In genomic region chr7:99590646-99591045, GRCm38 (mm10) we compare ENCODE assay signal across 13 mouse cellular contexts. TPM values are rescaled to one million over a fixed set of nuclear protein-coding genes. Genes with fewer than 3 reads are reported as not detected.
DNase-seq lines count a peak whose midpoint lies in the region; ATAC-seq and TF ChIP-seq lines count a peak whose summit lies in the region.
"Had no signal": no experiment of that assay in that cellular context is flagged by ENCODE, and none has a peak within 500 bp of the region (broad histone marks: within the 10 kb centered on the region; RNA-seq: fewer than 3 reads in every experiment).

No protein-coding gene starts in this region.

- peak; percentile 79 for DNase-seq in liver
- DNase-seq in liver, embryonic 11.5 days (ENCODE audit: low spot score), result no peak
- peak; percentile 59 for DNase-seq in c-Kit-positive CD71-positive TER-119-positive erythroid progenitor cells, embryonic 14.5 days (ENCODE audit: low spot score)
- no peak for DNase-seq in liver, postnatal 0 days
- DNase-seq in lung, postnatal 10 days, result no peak
- no peak for DNase-seq in kidney, adult 9 months

- TF ChIP-seq CTCF in liver, postnatal 0 days (IDR thresholded peaks at IDR 0.05; ENCODE audit: low read depth), result no peak

- no peak overlapping the region; the same call in 1 of the 2 replicates for H3K27ac ChIP-seq in liver, embryonic 11.5 days (ENCODE audit: low read depth, low read length)
- 0 out of 2 replicates have a peak overlapping the region, but pooled peaks have one; percentile 31 for H3K27ac ChIP-seq in liver, postnatal 0 days (ENCODE audit: low read depth)
- H3K27ac ChIP-seq: embryonic facial prominence, embryonic 13.5 days; limb, embryonic 15.5 days; midbrain, embryonic 10.5 days had no signal

- peaks cover 37% of the 10 kb centered on the region for H3K4me1 ChIP-seq in liver, embryonic 11.5 days (replicated peaks; ENCODE audit: control insufficient read depth, insufficient read depth, low read length)
- H3K4me1 ChIP-seq in liver, postnatal 0 days (ENCODE audit: insufficient read depth), result peaks cover 29% of the 10 kb centered on the region
- H3K4me1 ChIP-seq: embryonic facial prominence, embryonic 13.5 days; limb, embryonic 15.5 days had no signal

- H3K4me2 ChIP-seq in liver, embryonic 11.5 days, result no peak overlapping the region
- H3K4me2 ChIP-seq in liver, postnatal 0 days (ENCODE audit: low read depth, low read length), result 0 out of 2 replicates have a peak overlapping the region, but pooled peaks have one; percentile 10
- H3K4me2 ChIP-seq: embryonic facial prominence, embryonic 13.5 days; heart, embryonic 11.5 days; limb, embryonic 15.5 days had no signal

- ATAC-seq in liver, embryonic 11.5 days (replicated peaks; ENCODE audit: low FRiP score), result no peak
- ATAC-seq in erythroid progenitor cell, adult 5-6 weeks (replicated peaks; ENCODE audit: low FRiP score, poor library complexity, severe bottlenecking), result peak; percentile 26
- peak; percentile 7; the same call in 1 of the 2 replicates for ATAC-seq in liver, postnatal 0 days

- no peak overlapping the region for H3K4me3 ChIP-seq in liver, embryonic 11.5 days (ENCODE audit: low read depth, low read length)
- H3K4me3 ChIP-seq in liver, postnatal 0 days (ENCODE audit: low read depth, low read length), result no peak overlapping the region
- H3K4me3 ChIP-seq: embryonic facial prominence, embryonic 13.5 days; limb, embryonic 15.5 days; midbrain, embryonic 10.5 days had no signal

- H3K36me3 ChIP-seq in liver, embryonic 11.5 days (ENCODE audit: control insufficient read depth, insufficient read depth, low read length), result peaks cover 17% of the 10 kb centered on the region
- peaks cover 40% of the 10 kb centered on the region for H3K36me3 ChIP-seq in liver, postnatal 0 days (replicated peaks; ENCODE audit: insufficient read depth, low read length)

- WGBS in liver, embryonic 11.5 days, result 69% methylated on average over 5 of the region's 5 CpGs
- WGBS in liver, postnatal 0 days (ENCODE audit: insufficient replicate concordance), result 69% methylated on average over 5 of the region's 5 CpGs

- no peak overlapping the region for H3K9ac ChIP-seq in liver, embryonic 11.5 days (ENCODE audit: low read depth, low read length)
- no peak overlapping the region for H3K9ac ChIP-seq in liver, postnatal 0 days (replicated peaks)
- H3K9ac ChIP-seq: embryonic facial prominence, embryonic 13.5 days; limb, embryonic 15.5 days had no signal

- no peaks in the 10 kb centered on the region for H3K9me3 ChIP-seq in liver, embryonic 11.5 days (ENCODE audit: control insufficient read depth, low read length)
- H3K9me3 ChIP-seq in liver, postnatal 0 days (ENCODE audit: low read length), result no peaks in the 10 kb centered on the region
- H3K9me3 ChIP-seq: embryonic facial prominence, embryonic 13.5 days; limb, embryonic 15.5 days; midbrain, embryonic 10.5 days had no signal

- no peak for TF ChIP-seq EP300 in liver, postnatal 0 days (IDR thresholded peaks at IDR 0.05; ENCODE audit: low read depth)

- no peaks in the 10 kb centered on the region for H3K27me3 ChIP-seq in liver, embryonic 11.5 days (replicated peaks; ENCODE audit: control insufficient read depth, insufficient read depth, low read length)
- no peaks in the 10 kb centered on the region for H3K27me3 ChIP-seq in liver, postnatal 0 days (ENCODE audit: insufficient read depth, low read length)
- H3K27me3 ChIP-seq: embryonic facial prominence, embryonic 13.5 days; limb, embryonic 15.5 days had no signal

RNA-seq across cellular contexts. Expression of gene Tpbgl, which starts 36.3 kb away (rescaled TPM):
- polyA plus RNA-seq in liver, embryonic 11.5 days (2014; fragmentation: Nextera tagmentation; extraction: Ambion mirVana), result 0.53 and 0.78 TPM in 2 replicates
- total RNA-seq in erythroid progenitor cell, adult 5-6 weeks (2015; ENCODE audit: low replicate concordance), result 0.42 and 1.1 TPM in 2 replicates
- total RNA-seq in erythroid progenitor cell, adult 5-6 weeks (2017; ENCODE audit: low replicate concordance), result 0.39 and 0.83 TPM in 2 replicates
- polyA plus RNA-seq in liver, postnatal 0 days (2015; fragmentation: Nextera tagmentation; extraction: Ambion mirVana), result 0.55 and 0.66 TPM in 2 replicates
- total RNA-seq: hematopoietic stem cell, adult 5-6 weeks had no signal
- polyA plus RNA-seq: C2C12 had no signal

RNA-seq across cellular contexts. Expression of gene Arrb1, which starts 55.4 kb away (rescaled TPM):
- 27.9 and 28.9 TPM in 2 replicates for polyA plus RNA-seq in liver, embryonic 11.5 days (2014; fragmentation: Nextera tagmentation; extraction: Ambion mirVana)
- total RNA-seq in erythroid progenitor cell, adult 5-6 weeks (2015; ENCODE audit: low replicate concordance), result 184 TPM in 2 replicates
- 538 and 553 TPM in 2 replicates for total RNA-seq in erythroid progenitor cell, adult 5-6 weeks (2017; ENCODE audit: low replicate concordance)
- polyA plus RNA-seq in liver, postnatal 0 days (2015; fragmentation: Nextera tagmentation; extraction: Ambion mirVana), result 20.1 and 21.8 TPM in 2 replicates

Comparison
In these comparisons a context has a peak if more than half of its experiments do, and no peak if none do; other contexts are left out.
1. DNase-seq: peak in liver (single experiment) and c-Kit-positive CD71-positive TER-119-positive erythroid progenitor cells, embryonic 14.5 days (single experiment); none in liver, embryonic 11.5 days (single experiment), liver, postnatal 0 days (single experiment), lung, postnatal 10 days (single experiment) and kidney, adult 9 months (single experiment).